Mouse (Mus musculus) T-cell, adult 66 days (primary cell): ENCODE data around the gene Rhox4e. TPM values are rescaled to one million over a fixed set of nuclear protein-coding genes. Genes with fewer than 3 reads are reported as not detected.

Experiments
- total RNA-seq, 2 experiments: library from RNA; stranded (reverse); gene quantifications; 3 replicates in 1 of 2; 4 replicates in 1 of 2; pipeline ENCODE4 v1.2.4; 2023

Rhox4e gene
- total RNA-seq: not detected

GRCm38 (mm10) chrX:37557112-37557511, at the start of gene Rhox4e:
TSS of gene Rhox4e (plus strand) at chrX:37557412.

GRCm38 (mm10) chrX:37514059-37514458, 43.2 kb upstream of the Rhox4e start, which contains the start of gene Rhox4d:
TSS of gene Rhox4d (plus strand) at chrX:37514359.

GRCm38 (mm10) chrX:37530152-37530551, 27.1 kb upstream of the Rhox4e start, which contains the start of gene Rhox2e:
TSS of gene Rhox2e (plus strand) at chrX:37530452.

GRCm38 (mm10) chrX:37541719-37542118, 15.5 kb upstream of the Rhox4e start, which contains the start of gene Rhox3e:
TSS of gene Rhox3e (plus strand) at chrX:37542019.

GRCm38 (mm10) chrX:37571105-37571504, 13.9 kb downstream of the Rhox4e start, which contains the start of gene Rhox2f:
TSS of gene Rhox2f (plus strand) at chrX:37571405.

GRCm38 (mm10) chrX:37580692-37581091, 23.5 kb downstream of the Rhox4e start, which contains the start of gene Rhox3f:
TSS of gene Rhox3f (plus strand) at chrX:37580992.

GRCm38 (mm10) chrX:37607604-37608003, 50.4 kb downstream of the Rhox4e start, which contains the start of gene Rhox4f:
TSS of gene Rhox4f (minus strand) at chrX:37607704.

Other genes with a start within 250 kb of the Rhox4e start
- gene Rhox3a2, start 177.4 kb upstream of the Rhox4e start, total RNA-seq: not detected
- gene Rhox4a2, start 166.6 kb upstream of the Rhox4e start, total RNA-seq: not detected
- gene Rhox2b, start 145.3 kb upstream of the Rhox4e start, total RNA-seq: not detected
- not detected for gene Rhox4b, start 124.9 kb upstream of the Rhox4e start, total RNA-seq
- gene Rhox2c, start 103.7 kb upstream of the Rhox4e start, total RNA-seq: not detected
- gene Rhox3c, start 98.8 kb upstream of the Rhox4e start, total RNA-seq: not detected
- gene Rhox4c, start 77.1 kb upstream of the Rhox4e start, total RNA-seq: not detected
- not detected for gene Rhox2d, start 64.0 kb upstream of the Rhox4e start, total RNA-seq
- not detected for gene Rhox4d, start 43.1 kb upstream of the Rhox4e start, total RNA-seq
- gene Rhox2e, start 27.0 kb upstream of the Rhox4e start, total RNA-seq: not detected
- not detected for gene Rhox3e, start 15.4 kb upstream of the Rhox4e start, total RNA-seq
- not detected for gene Rhox2f, start 14.0 kb downstream of the Rhox4e start, total RNA-seq
- not detected for gene Rhox3f, start 23.6 kb downstream of the Rhox4e start, total RNA-seq
- gene Rhox4f, start 50.3 kb downstream of the Rhox4e start, total RNA-seq: not detected
- not detected for gene Rhox3g, start 71.2 kb downstream of the Rhox4e start, total RNA-seq
- gene Rhox2g, start 86.1 kb downstream of the Rhox4e start, total RNA-seq: not detected
- gene Rhox4g, start 93.9 kb downstream of the Rhox4e start, total RNA-seq: not detected
- gene Rhox3h, start 111.4 kb downstream of the Rhox4e start, total RNA-seq: not detected
- not detected for gene Rhox2h, start 115.9 kb downstream of the Rhox4e start, total RNA-seq
- gene Rhox5, start 247.4 kb downstream of the Rhox4e start, total RNA-seq: not detected